Mouse (Mus musculus): Measurements from ENCODE around the gene Opa3. TPM values are rescaled to one million over a fixed set of nuclear protein-coding genes. Genes with fewer than 3 reads are reported as not detected.

The Opa3 gene
- total RNA-seq, 2 experiments from 2014 or later: 46.6 to 47.3 TPM

- DNase-seq (ENCODE audit: low spot score in 2 of 2): peak; percentile 91 to 96
- intact Hi-C loops (cut with DNase I): loop anchor here (2.0 kb wide), 3 partner anchors 43 to 103 kb away; partner anchors contain the start of gene Rtn2
Measured at GRCm38 (mm10) chr7:19239423-19239822, 11.3 kb downstream of the Opa3 start.

GRCm38 (mm10) chr7:19239986-19240385, 11.9 kb downstream of the Opa3 start:
- no peak for DNase-seq (ENCODE audit: low spot score in 2 of 2)
- intact Hi-C loops (cut with DNase I): loop anchor here (2.0 kb wide), 3 partner anchors 43 to 103 kb away; partner anchors contain the start of gene Rtn2

GRCm38 (mm10) chr7:19240905-19241463, 12.8 kb downstream of the Opa3 start:
- intact Hi-C loops (cut with DNase I): no loop called here
- peak in 1 of 2 experiments; percentile 47 for DNase-seq (ENCODE audit: low spot score in 2 of 2)

GRCm38 (mm10) chr7:19242005-19242404, 13.9 kb downstream of the Opa3 start:
- intact Hi-C loops (cut with DNase I): no loop called here
- DNase-seq (ENCODE audit: low spot score in 2 of 2): no peak

- intact Hi-C loops (cut with DNase I): no loop called here
Measured at GRCm38 (mm10) chr7:19243858-19244257, 15.7 kb downstream of the Opa3 start.

GRCm38 (mm10) chr7:19245083-19245482, 16.9 kb downstream of the Opa3 start:
- intact Hi-C loops (cut with DNase I): no loop called here

More at GRCm38 (mm10) chr7:19243858-19244257, 15.7 kb downstream of the Opa3 start:
- peak in 1 of 2 experiments; percentile 65 for DNase-seq (ENCODE audit: low spot score in 2 of 2)

GRCm38 (mm10) chr7:19246855-19247254, 18.7 kb downstream of the Opa3 start:
- no peak for DNase-seq (ENCODE audit: low spot score in 2 of 2)
- intact Hi-C loops (cut with DNase I): no loop called here

More at GRCm38 (mm10) chr7:19245083-19245482, 16.9 kb downstream of the Opa3 start:
- no peak for DNase-seq (ENCODE audit: low spot score in 2 of 2)

- intact Hi-C loops (cut with DNase I): no loop called here
- no peak for DNase-seq (ENCODE audit: low spot score in 2 of 2)
Measured at GRCm38 (mm10) chr7:19247511-19247910, 19.4 kb downstream of the Opa3 start.

GRCm38 (mm10) chr7:19252078-19252477, 23.9 kb downstream of the Opa3 start:
- DNase-seq (ENCODE audit: low spot score in 2 of 2): no peak
- intact Hi-C loops (cut with DNase I): no loop called here

GRCm38 (mm10) chr7:19253437-19253836, 25.3 kb downstream of the Opa3 start:
- intact Hi-C loops (cut with DNase I): no loop called here
- DNase-seq (ENCODE audit: low spot score in 2 of 2): no peak

GRCm38 (mm10) chr7:19255395-19255794, 27.3 kb downstream of the Opa3 start:
- intact Hi-C loops (cut with DNase I): no loop called here
- no peak for DNase-seq (ENCODE audit: low spot score in 2 of 2)

GRCm38 (mm10) chr7:19256567-19256966, 28.4 kb downstream of the Opa3 start:
- intact Hi-C loops (cut with DNase I): no loop called here
- no peak for DNase-seq (ENCODE audit: low spot score in 2 of 2)

GRCm38 (mm10) chr7:19257390-19258022, 29.4 kb downstream of the Opa3 start:
- intact Hi-C loops (cut with DNase I): no loop called here

GRCm38 (mm10) chr7:19258336-19258735, 30.2 kb downstream of the Opa3 start:
- intact Hi-C loops (cut with DNase I): no loop called here
- peak in 1 of 2 experiments; percentile 20 for DNase-seq (ENCODE audit: low spot score in 2 of 2)

More at GRCm38 (mm10) chr7:19257390-19258022, 29.4 kb downstream of the Opa3 start:
- peak; percentile 52 to 57 for DNase-seq (ENCODE audit: low spot score in 2 of 2)

- intact Hi-C loops (cut with DNase I): no loop called here
Measured at GRCm38 (mm10) chr7:19265147-19265546, 37.0 kb downstream of the Opa3 start.

GRCm38 (mm10) chr7:19265928-19266822, 38.0 kb downstream of the Opa3 start:
- peak in 1 of 2 experiments; percentile 44 for DNase-seq (ENCODE audit: low spot score in 2 of 2)
- intact Hi-C loops (cut with DNase I): no loop called here

More at GRCm38 (mm10) chr7:19265147-19265546, 37.0 kb downstream of the Opa3 start:
- DNase-seq (ENCODE audit: low spot score in 2 of 2): no peak

- intact Hi-C loops (cut with DNase I): no loop called here
Measured at GRCm38 (mm10) chr7:19267051-19267450, 38.9 kb downstream of the Opa3 start.

GRCm38 (mm10) chr7:19268993-19269681, 41.0 kb downstream of the Opa3 start:
- intact Hi-C loops (cut with DNase I): no loop called here

More at GRCm38 (mm10) chr7:19267051-19267450, 38.9 kb downstream of the Opa3 start:
- no peak for DNase-seq (ENCODE audit: low spot score in 2 of 2)

GRCm38 (mm10) chr7:19269721-19270441, 41.7 kb downstream of the Opa3 start:
- no peak for DNase-seq (ENCODE audit: low spot score in 2 of 2)
- intact Hi-C loops (cut with DNase I): no loop called here

More at GRCm38 (mm10) chr7:19268993-19269681, 41.0 kb downstream of the Opa3 start:
- DNase-seq (ENCODE audit: low spot score in 2 of 2): no peak

Data from left cerebral cortex, postnatal 25 days (tissue).